24 mouse cellular contexts compared by ENCODE assay signal in genomic region chr5:15484616-15485015, GRCm38 (mm10). TPM values are rescaled to one million over a fixed set of nuclear protein-coding genes. Genes with fewer than 3 reads are reported as not detected.
DNase-seq lines count a peak whose midpoint lies in the region; ATAC-seq and TF ChIP-seq lines count a peak whose summit lies in the region.
"Not testable (repeated sequence)": the region's sequence is repeated elsewhere in the genome, so short reads cannot be mapped to it uniquely, and the experiment has no call there.
"Had no signal": no experiment of that assay in that cellular context is flagged by ENCODE, and none has a peak within 500 bp of the region (broad histone marks: within the 10 kb centered on the region; RNA-seq: fewer than 3 reads in every experiment).

No protein-coding gene starts in this region.

- DNase-seq in NIH3T3 (ENCODE audit: low read depth), result peak; percentile 43
- peak; percentile 4 for DNase-seq in brain, adult 2 months (ENCODE audit: low read depth, low spot score)
- DNase-seq in heart, adult 2 months; left cerebral cortex, adult 2 months (ENCODE audit: extremely low spot score in 1 of 2, low spot score in 2 of 2); liver, postnatal 0 days; stomach, postnatal 0 days (ENCODE audit: low spot score): not testable (repeated sequence)
- peak; percentile 18 for DNase-seq in kidney, adult 2 months

- intact Hi-C loops in heart, adult 2 months (cut with DNase I); left cerebral cortex, adult 2 months (cut with DNase I): not testable (repeated sequence)

- H3K9me3 ChIP-seq in liver, postnatal 0 days (ENCODE audit: low read length); stomach, postnatal 0 days (ENCODE audit: control insufficient read depth, low read length): not testable (repeated sequence)

- peak; percentile 30 for TF ChIP-seq CTCF in heart, adult 2 months (IDR thresholded peaks at IDR 0.05)
- TF ChIP-seq CTCF in kidney, adult 2 months (conservative IDR thresholded peaks at IDR 0.05; ENCODE audit: insufficient read depth, insufficient read length, low read depth, low read length), result not testable (repeated sequence)
- peak; percentile 15 for TF ChIP-seq CTCF in left cerebral cortex, adult 2 months (IDR thresholded peaks at IDR 0.05)
- peak; percentile 17; the same call in 1 of the 2 replicates for TF ChIP-seq CTCF in liver, postnatal 0 days (IDR thresholded peaks at IDR 0.05; ENCODE audit: low read depth)
- TF ChIP-seq CTCF in stomach, postnatal 0 days (IDR thresholded peaks at IDR 0.05; ENCODE audit: low read depth), result peak; percentile 47

- not testable (repeated sequence) for H3K36me3 ChIP-seq in heart, adult 2 months (ENCODE audit: control insufficient read depth, insufficient read depth, low read length); kidney, adult 2 months (ENCODE audit: control insufficient read depth, insufficient read depth, low read length); liver, postnatal 0 days (replicated peaks; ENCODE audit: insufficient read depth, low read length); stomach, postnatal 0 days (ENCODE audit: control insufficient read depth, insufficient read depth, low read length)

- not testable (repeated sequence) for H3K4me2 ChIP-seq in liver, postnatal 0 days (ENCODE audit: low read depth, low read length); stomach, postnatal 0 days (replicated peaks; ENCODE audit: low read depth)

- not testable (repeated sequence) for TF ChIP-seq POLR2A in heart, adult 2 months (IDR thresholded peaks at IDR 0.05; ENCODE audit: insufficient read depth, low read depth, low read length); kidney, adult 2 months (IDR thresholded peaks at IDR 0.05; ENCODE audit: low read depth, low read length)

- not testable (repeated sequence) for H3K4me3 ChIP-seq in heart, adult 2 months; kidney, adult 2 months (ENCODE audit: insufficient read depth, low read depth, low read length); left cerebral cortex, adult 2 months; liver, postnatal 0 days (ENCODE audit: low read depth, low read length); stomach, postnatal 0 days (ENCODE audit: low read depth, low read length)

- not testable (repeated sequence) for H3K27ac ChIP-seq in heart, adult 2 months; kidney, adult 2 months (ENCODE audit: insufficient read depth, low read depth, low read length); left cerebral cortex, adult 2 months; liver, postnatal 0 days (ENCODE audit: low read depth); stomach, postnatal 0 days (replicated peaks)

- H3K9ac ChIP-seq in heart, adult 2 months (ENCODE audit: low read depth, low read length); liver, postnatal 0 days (replicated peaks); stomach, postnatal 0 days (ENCODE audit: low read length): not testable (repeated sequence)

- 12% methylated on average over 2 of the region's 2 CpGs for WGBS in heart, adult 2 months
- 24% methylated on average over 2 of the region's 2 CpGs for WGBS in kidney, adult 2 months
- WGBS in liver, postnatal 0 days (ENCODE audit: insufficient replicate concordance), result 19% methylated on average over 2 of the region's 2 CpGs
- 15% methylated on average over 2 of the region's 2 CpGs for WGBS in stomach, postnatal 0 days

- H3K79me2 ChIP-seq in heart, adult 2 months (replicated peaks; ENCODE audit: control insufficient read depth, insufficient read depth, low read length), result not testable (repeated sequence)

- not testable (repeated sequence) for H3K4me1 ChIP-seq in heart, adult 2 months (ENCODE audit: control insufficient read depth, insufficient read depth, low read length); kidney, adult 2 months (ENCODE audit: control insufficient read depth, insufficient read depth, low read length); liver, postnatal 0 days (ENCODE audit: insufficient read depth); stomach, postnatal 0 days (replicated peaks; ENCODE audit: control insufficient read depth, insufficient read depth)

- TF ChIP-seq EP300 in heart, adult 2 months (IDR thresholded peaks at IDR 0.05; ENCODE audit: insufficient read depth, low read depth, low read length); liver, postnatal 0 days (IDR thresholded peaks at IDR 0.05; ENCODE audit: low read depth); stomach, postnatal 0 days (optimal IDR thresholded peaks at IDR 0.05): not testable (repeated sequence)

- ATAC-seq in liver, postnatal 0 days; stomach, postnatal 0 days (ENCODE audit: low FRiP score, low TSS enrichment): not testable (repeated sequence)

- not testable (repeated sequence) for H3K27me3 ChIP-seq in heart, adult 2 months (ENCODE audit: control insufficient read depth, insufficient read depth, low read length); kidney, adult 2 months (replicated peaks; ENCODE audit: control insufficient read depth, insufficient read depth, low read length); liver, postnatal 0 days (ENCODE audit: insufficient read depth, low read length); stomach, postnatal 0 days (ENCODE audit: control insufficient read depth, insufficient read depth, low read length)

RNA-seq across cellular contexts. Expression of gene Gm21149, which starts 8.3 kb away (rescaled TPM):
- total RNA-seq in heart, adult 2 months (2021), result not detected
- not detected in 2 replicates for polyA plus RNA-seq in heart, adult 2 months (2012; rRNA removed)
- polyA plus RNA-seq in kidney, adult 2 months (2012; rRNA removed), result not detected in 2 replicates
- not detected for total RNA-seq in left cerebral cortex, adult 2 months (2021)
- not detected in 2 replicates for polyA plus RNA-seq in liver, postnatal 0 days (2015; fragmentation: Nextera tagmentation; extraction: Ambion mirVana)
- polyA plus RNA-seq in stomach, postnatal 0 days (2015; fragmentation: Nextera tagmentation; extraction: Ambion mirVana), result 0.29 TPM in 1 of 2 replicates, not detected in the other
- total RNA-seq: adrenal gland, adult 18-20 months; adrenal gland, postnatal 36 days; gastrocnemius, postnatal 14 days; heart, adult 8-10 months; heart, postnatal 36 days had no signal
- polyA plus RNA-seq: embryonic facial prominence, embryonic 12.5 days; forebrain, embryonic 11.5 days; forebrain, embryonic 15.5 days; frontal cortex, adult 2 months; G1E; gonadal fat pad, adult 2 months; hindbrain, embryonic 11.5 days; hindbrain, embryonic 15.5 days had no signal

RNA-seq across cellular contexts. Expression of gene Gm21190, which starts 44.4 kb away (rescaled TPM):
- total RNA-seq in heart, adult 2 months (2021), result not detected
- polyA plus RNA-seq in heart, adult 2 months (2012; rRNA removed), result not detected in 2 replicates
- polyA plus RNA-seq in kidney, adult 2 months (2012; rRNA removed), result 0.08 and 0.15 TPM in 2 replicates
- not detected for total RNA-seq in left cerebral cortex, adult 2 months (2021)
- not detected in 2 replicates for polyA plus RNA-seq in liver, postnatal 0 days (2015; fragmentation: Nextera tagmentation; extraction: Ambion mirVana)
- polyA plus RNA-seq in stomach, postnatal 0 days (2015; fragmentation: Nextera tagmentation; extraction: Ambion mirVana), result not detected in 2 replicates
- total RNA-seq: adrenal gland, adult 18-20 months; adrenal gland, postnatal 36 days; gastrocnemius, postnatal 14 days; heart, adult 8-10 months; heart, postnatal 36 days had no signal
- polyA plus RNA-seq: cortical plate, adult 2 months; embryonic facial prominence, embryonic 12.5 days; forebrain, embryonic 11.5 days; forebrain, embryonic 15.5 days; frontal cortex, adult 2 months; G1E; gonadal fat pad, adult 2 months; heart, embryonic 12.5 days; heart, embryonic 16.5 days; hindbrain, embryonic 11.5 days; hindbrain, embryonic 15.5 days; inflammation-experienced regulatory T-cells, adult 6 months had no signal
